Mouse (Mus musculus): ENCODE data around the gene Boc.
A peak's percentile ranks its signal among the peaks of the same experiment; 100 is the strongest.

The Boc gene

GRCm38 (mm10) chr16:44526689-44527088, 32.0 kb downstream of the Boc start:
- peak; percentile 90 for DNase-seq

GRCm38 (mm10) chr16:44526044-44526443, 32.7 kb downstream of the Boc start:
- no peak for DNase-seq

GRCm38 (mm10) chr16:44523595-44523994, 35.1 kb downstream of the Boc start:
- DNase-seq: peak; percentile 28

GRCm38 (mm10) chr16:44516498-44516897, 42.2 kb downstream of the Boc start:
- peak; percentile 58 for DNase-seq

- no peak for DNase-seq
Measured at GRCm38 (mm10) chr16:44510521-44511213, 48.0 kb downstream of the Boc start.

- DNase-seq: no peak
Measured at GRCm38 (mm10) chr16:44509458-44510344, 49.0 kb downstream of the Boc start.

GRCm38 (mm10) chr16:44508772-44509171, 49.9 kb downstream of the Boc start:
- no peak for DNase-seq

- DNase-seq: no peak
Measured at GRCm38 (mm10) chr16:44508025-44508424, 50.7 kb downstream of the Boc start.

GRCm38 (mm10) chr16:44507027-44507929, 51.4 kb downstream of the Boc start:
- DNase-seq: peak; percentile 85

GRCm38 (mm10) chr16:44505243-44505642, 53.5 kb downstream of the Boc start:
- peak; percentile 88 for DNase-seq

GRCm38 (mm10) chr16:44502895-44503575, 55.7 kb downstream of the Boc start:
- peak; percentile 96 for DNase-seq

GRCm38 (mm10) chr16:44502325-44502724, 56.4 kb downstream of the Boc start:
- peak; percentile 96 for DNase-seq

GRCm38 (mm10) chr16:44501783-44502182, 56.9 kb downstream of the Boc start:
- no peak for DNase-seq

GRCm38 (mm10) chr16:44498447-44498846, 60.2 kb downstream of the Boc start:
- DNase-seq: no peak

- DNase-seq: no peak
Measured at GRCm38 (mm10) chr16:44496971-44497464, 61.7 kb downstream of the Boc start.

- DNase-seq: peak; percentile 94
Measured at GRCm38 (mm10) chr16:44494441-44495108, 64.1 kb downstream of the Boc start.

GRCm38 (mm10) chr16:44493868-44494267, 64.8 kb downstream of the Boc start:
- DNase-seq: peak; percentile 98

- peak; percentile 89 for DNase-seq
Measured at GRCm38 (mm10) chr16:44492706-44493105, 66.0 kb downstream of the Boc start.

- DNase-seq: peak; percentile 70
Measured at GRCm38 (mm10) chr16:44492151-44492550, 66.5 kb downstream of the Boc start.

GRCm38 (mm10) chr16:44491051-44491450, 67.6 kb downstream of the Boc start:
- DNase-seq: peak; percentile 81

GRCm38 (mm10) chr16:44487194-44487593, 71.5 kb downstream of the Boc start:
- DNase-seq: peak; percentile 85

- DNase-seq: peak; percentile 84
Measured at GRCm38 (mm10) chr16:44486612-44487011, 72.1 kb downstream of the Boc start.
